Mouse (Mus musculus) ES-E14 (cell line): ENCODE measurements around the gene 4930558K02Rik.

Source experiments
- HCFC1 ChIP-seq: IDR thresholded peaks from 2 replicates; pipeline ENCODE4 v1.6.1; 2012; ENCODE audit warnings: low read length, inconsistent platforms, borderline replicate concordance; ENCODE audit not compliant: insufficient read depth
- MAFK ChIP-seq: IDR thresholded peaks from 2 replicates; pipeline ENCODE4 v1.6.1; 2014; ENCODE audit warnings: mild to moderate bottlenecking, low read depth, low read length, inconsistent platforms; ENCODE audit not compliant: insufficient read depth
- ZC3H11A ChIP-seq: IDR thresholded peaks from 2 replicates; pipeline ENCODE4 v1.6.1; 2012; ENCODE audit warnings: low read depth, mild to moderate bottlenecking, inconsistent platforms, low read length, borderline replicate concordance
- ZNF384 ChIP-seq: IDR thresholded peaks from 2 replicates; pipeline ENCODE4 v1.6.1; 2012; ENCODE audit warnings: low read depth, low read length, inconsistent platforms

- TF ChIP-seq ZNF384: no peak
- no peak for TF ChIP-seq MAFK
- no peak for TF ChIP-seq ZC3H11A
- TF ChIP-seq HCFC1: no peak
Measured at GRCm38 (mm10) chr1:161919594-161919993, 59.8 kb downstream of the 4930558K02Rik start.
